9 mouse cellular contexts compared by ENCODE assay signal in genomic region chr10:80843087-80843930, GRCm38 (mm10). TPM values are rescaled to one million over a fixed set of nuclear protein-coding genes. Genes with fewer than 3 reads are reported as not detected.
DNase-seq lines count a peak whose midpoint lies in the region; ATAC-seq lines count a peak whose summit lies in the region.
"Had no signal": no experiment of that assay in that cellular context is flagged by ENCODE, and none has a peak within 500 bp of the region (broad histone marks: within the 10 kb centered on the region; RNA-seq: fewer than 3 reads in every experiment).

No protein-coding gene starts in this region.

- H3K9me3 ChIP-seq in kidney, embryonic 15.5 days (replicated peaks) = no peaks in the 10 kb centered on the region
- H3K9me3 ChIP-seq in embryonic facial prominence, embryonic 15.5 days (replicated peaks) = no peaks in the 10 kb centered on the region
- no peaks in the 10 kb centered on the region for H3K9me3 ChIP-seq in intestine, embryonic 15.5 days
- H3K9me3 ChIP-seq in neural tube, embryonic 13.5 days = no peaks in the 10 kb centered on the region

- DNase-seq in kidney, postnatal 10 days = no peak
- no peak for DNase-seq in layer of hippocampus, postnatal 14 days (ENCODE audit: low spot score in 2 of 2)
- DNase-seq in ovary, postnatal 14 days (ENCODE audit: low spot score) = no peak
- no peak for DNase-seq in frontal cortex, postnatal 10 days (ENCODE audit: low spot score in 2 of 2)
- DNase-seq: kidney, adult 9 months had no signal

- peaks cover 61% of the 10 kb centered on the region for H3K27me3 ChIP-seq in kidney, embryonic 15.5 days
- peaks cover 39% of the 10 kb centered on the region for H3K27me3 ChIP-seq in embryonic facial prominence, embryonic 15.5 days
- H3K27me3 ChIP-seq in intestine, embryonic 15.5 days (replicated peaks) = peaks cover 47% of the 10 kb centered on the region
- H3K27me3 ChIP-seq in neural tube, embryonic 13.5 days = peaks cover 47% of the 10 kb centered on the region

- H3K4me1 ChIP-seq in kidney, embryonic 15.5 days = peaks cover 17% of the 10 kb centered on the region
- peaks cover 11% of the 10 kb centered on the region for H3K4me1 ChIP-seq in embryonic facial prominence, embryonic 15.5 days
- peaks cover 10% of the 10 kb centered on the region; the same call in 1 of the 2 replicates for H3K4me1 ChIP-seq in intestine, embryonic 15.5 days (replicated peaks)
- peaks cover 13% of the 10 kb centered on the region for H3K4me1 ChIP-seq in neural tube, embryonic 13.5 days (replicated peaks)

- 9% methylated on average over 32 of the region's 32 CpGs for WGBS in kidney, embryonic 15.5 days
- 7% methylated on average over 32 of the region's 32 CpGs for WGBS in embryonic facial prominence, embryonic 15.5 days
- WGBS in intestine, embryonic 15.5 days = 11% methylated on average over 32 of the region's 32 CpGs
- WGBS in neural tube, embryonic 13.5 days = 8% methylated on average over 32 of the region's 32 CpGs

- peak overlapping the region; percentile 88 for H3K4me2 ChIP-seq in kidney, embryonic 15.5 days
- H3K4me2 ChIP-seq in embryonic facial prominence, embryonic 15.5 days (replicated peaks) = peak overlapping the region; percentile 91
- peak overlapping the region; percentile 83 for H3K4me2 ChIP-seq in intestine, embryonic 15.5 days (replicated peaks)
- peak overlapping the region; percentile 67 for H3K4me2 ChIP-seq in neural tube, embryonic 13.5 days

- peak overlapping the region; percentile 48 for H3K4me3 ChIP-seq in kidney, embryonic 15.5 days (replicated peaks)
- H3K4me3 ChIP-seq in embryonic facial prominence, embryonic 15.5 days (replicated peaks) = peak overlapping the region; percentile 50
- H3K4me3 ChIP-seq in intestine, embryonic 15.5 days (replicated peaks) = peak overlapping the region; percentile 41
- H3K4me3 ChIP-seq in neural tube, embryonic 13.5 days = peak overlapping the region; percentile 46

- no peaks in the 10 kb centered on the region for H3K36me3 ChIP-seq in kidney, embryonic 15.5 days
- H3K36me3 ChIP-seq in embryonic facial prominence, embryonic 15.5 days = no peaks in the 10 kb centered on the region
- H3K36me3 ChIP-seq in intestine, embryonic 15.5 days = no peaks in the 10 kb centered on the region
- no peaks in the 10 kb centered on the region for H3K36me3 ChIP-seq in neural tube, embryonic 13.5 days

- no peak overlapping the region for H3K27ac ChIP-seq in kidney, embryonic 15.5 days
- H3K27ac ChIP-seq in embryonic facial prominence, embryonic 15.5 days (replicated peaks) = no peak overlapping the region
- H3K27ac ChIP-seq in intestine, embryonic 15.5 days = no peak overlapping the region
- H3K27ac ChIP-seq in neural tube, embryonic 13.5 days (replicated peaks) = no peak overlapping the region

- 0 out of 2 replicates have a peak, but pooled peaks have one; percentile 7 for ATAC-seq in kidney, embryonic 15.5 days (replicated peaks; ENCODE audit: low FRiP score)
- no peak for ATAC-seq in embryonic facial prominence, embryonic 15.5 days (ENCODE audit: insufficient number of reproducible peaks, low FRiP score, low TSS enrichment, low read depth)
- no peak; the same call in 1 of the 2 replicates for ATAC-seq in intestine, embryonic 15.5 days
- peak; percentile 17; the same call in 1 of the 2 replicates for ATAC-seq in neural tube, embryonic 13.5 days (ENCODE audit: low read depth)

- H3K9ac ChIP-seq in kidney, embryonic 15.5 days = peak overlapping the region; percentile 44
- H3K9ac ChIP-seq in embryonic facial prominence, embryonic 15.5 days = peak overlapping the region; percentile 35
- peak overlapping the region; percentile 45 for H3K9ac ChIP-seq in intestine, embryonic 15.5 days
- H3K9ac ChIP-seq in neural tube, embryonic 13.5 days = peak overlapping the region; percentile 66

RNA-seq across cellular contexts. Expression of gene Lingo3, which starts 0.5 kb away (rescaled TPM):
- polyA plus RNA-seq in kidney, embryonic 15.5 days (2015; fragmentation: Nextera tagmentation; extraction: Ambion mirVana) = 0.83 and 1.2 TPM in 2 replicates
- 2.2 and 2.5 TPM in 2 replicates for polyA plus RNA-seq in embryonic facial prominence, embryonic 15.5 days (2015; fragmentation: Nextera tagmentation; extraction: Ambion mirVana)
- 0.05 and 0.09 TPM in 2 replicates for polyA plus RNA-seq in intestine, embryonic 15.5 days (2015; fragmentation: Nextera tagmentation; extraction: Ambion mirVana)
- polyA plus RNA-seq in neural tube, embryonic 13.5 days (2015; fragmentation: Nextera tagmentation; extraction: Ambion mirVana) = 2.3 and 3.2 TPM in 2 replicates
- 10 to 100 TPM; 32.6 to 35.5 TPM for total RNA-seq in layer of hippocampus, postnatal 14 days (2021)

RNA-seq across cellular contexts. Expression of gene Lsm7, which starts 11.7 kb away (rescaled TPM):
- polyA plus RNA-seq in kidney, embryonic 15.5 days (2015; fragmentation: Nextera tagmentation; extraction: Ambion mirVana) = 303 and 328 TPM in 2 replicates
- polyA plus RNA-seq in embryonic facial prominence, embryonic 15.5 days (2015; fragmentation: Nextera tagmentation; extraction: Ambion mirVana) = 252 and 265 TPM in 2 replicates
- polyA plus RNA-seq in intestine, embryonic 15.5 days (2015; fragmentation: Nextera tagmentation; extraction: Ambion mirVana) = 270 and 286 TPM in 2 replicates
- 199 and 218 TPM in 2 replicates for polyA plus RNA-seq in neural tube, embryonic 13.5 days (2015; fragmentation: Nextera tagmentation; extraction: Ambion mirVana)
- total RNA-seq in layer of hippocampus, postnatal 14 days (2021) = 10 to 100 TPM; 47.7 to 50.5 TPM

RNA-seq across cellular contexts. Expression of gene Sppl2b, which starts 11.8 kb away (rescaled TPM):
- polyA plus RNA-seq in kidney, embryonic 15.5 days (2015; fragmentation: Nextera tagmentation; extraction: Ambion mirVana) = 43.8 and 48.1 TPM in 2 replicates
- polyA plus RNA-seq in embryonic facial prominence, embryonic 15.5 days (2015; fragmentation: Nextera tagmentation; extraction: Ambion mirVana) = 51.3 and 60.7 TPM in 2 replicates
- polyA plus RNA-seq in intestine, embryonic 15.5 days (2015; fragmentation: Nextera tagmentation; extraction: Ambion mirVana) = 34.8 and 37.8 TPM in 2 replicates
- polyA plus RNA-seq in neural tube, embryonic 13.5 days (2015; fragmentation: Nextera tagmentation; extraction: Ambion mirVana) = 62.0 and 66.2 TPM in 2 replicates
- total RNA-seq in layer of hippocampus, postnatal 14 days (2021) = 10 to 100 TPM; 71.2 to 71.4 TPM

RNA-seq across cellular contexts. Expression of gene Oaz1, which starts 16.9 kb away (rescaled TPM):
- polyA plus RNA-seq in kidney, embryonic 15.5 days (2015; fragmentation: Nextera tagmentation; extraction: Ambion mirVana) = 1,583 and 1,739 TPM in 2 replicates
- polyA plus RNA-seq in embryonic facial prominence, embryonic 15.5 days (2015; fragmentation: Nextera tagmentation; extraction: Ambion mirVana) = 1,751 and 1,885 TPM in 2 replicates
- 1,393 and 1,601 TPM in 2 replicates for polyA plus RNA-seq in intestine, embryonic 15.5 days (2015; fragmentation: Nextera tagmentation; extraction: Ambion mirVana)
- 1,173 and 1,183 TPM in 2 replicates for polyA plus RNA-seq in neural tube, embryonic 13.5 days (2015; fragmentation: Nextera tagmentation; extraction: Ambion mirVana)
- total RNA-seq in layer of hippocampus, postnatal 14 days (2021) = 100 to 1,000 TPM; 429 to 450 TPM

RNA-seq across cellular contexts. Expression of gene Tmprss9, which starts 28.3 kb away (rescaled TPM):
- 0.04 TPM in 1 of 2 replicates, not detected in the other for polyA plus RNA-seq in kidney, embryonic 15.5 days (2015; fragmentation: Nextera tagmentation; extraction: Ambion mirVana)
- 0.04 and 0.05 TPM in 2 replicates for polyA plus RNA-seq in embryonic facial prominence, embryonic 15.5 days (2015; fragmentation: Nextera tagmentation; extraction: Ambion mirVana)
- polyA plus RNA-seq in intestine, embryonic 15.5 days (2015; fragmentation: Nextera tagmentation; extraction: Ambion mirVana) = 0.05 TPM in 1 of 2 replicates, not detected in the other
- 0.08 and 0.31 TPM in 2 replicates for polyA plus RNA-seq in neural tube, embryonic 13.5 days (2015; fragmentation: Nextera tagmentation; extraction: Ambion mirVana)
- total RNA-seq in layer of hippocampus, postnatal 14 days (2021) = under 1 TPM; 0.38 to 0.44 TPM

Comparison
In these comparisons a context has a peak if more than half of its experiments do, and no peak if none do; other contexts are left out.
1. ATAC-seq: peak in kidney, embryonic 15.5 days (single experiment) and neural tube, embryonic 13.5 days (single experiment); none in embryonic facial prominence, embryonic 15.5 days (single experiment) and intestine, embryonic 15.5 days (single experiment).
2. Peak in every context shown above with its lines, with median percentiles within 50 percentile points of each other: H3K4me2 ChIP-seq, H3K4me3 ChIP-seq and H3K9ac ChIP-seq.